Mouse (Mus musculus): ENCODE results near the gene Ryr3.

- no peak for TF ChIP-seq POLR2A (IDR thresholded peaks at IDR 0.05; ENCODE audit: insufficient read depth, low read depth, low read length)
- no peak for TF ChIP-seq CTCF (IDR thresholded peaks at IDR 0.05; ENCODE audit: insufficient read depth, low read depth, low read length)
Measured at GRCm38 (mm10) chr2:113178047-113178446, 38.8 kb downstream of the Ryr3 start.

Measured in olfactory bulb, adult 2 months (tissue).